Mouse (Mus musculus) spleen, adult 2 months (tissue): ENCODE measurements around the gene Eed.

ENCODE experiments used
- CTCF ChIP-seq: fragments of 200-500 bp; IDR thresholded peaks from 2 replicates; pipeline ENCODE4 v1.5.1; 2011; ENCODE audit warnings: mild to moderate bottlenecking, inconsistent platforms; ENCODE audit not compliant: insufficient read depth, insufficient read length, insufficient replicate concordance; ENCODE audit errors: extremely low read depth
- POLR2A ChIP-seq: fragments of 200-500 bp; IDR thresholded peaks from 2 replicates; pipeline ENCODE4 v1.6.1; 2011; ENCODE audit warnings: low read depth, low read length, inconsistent platforms

DNA sequence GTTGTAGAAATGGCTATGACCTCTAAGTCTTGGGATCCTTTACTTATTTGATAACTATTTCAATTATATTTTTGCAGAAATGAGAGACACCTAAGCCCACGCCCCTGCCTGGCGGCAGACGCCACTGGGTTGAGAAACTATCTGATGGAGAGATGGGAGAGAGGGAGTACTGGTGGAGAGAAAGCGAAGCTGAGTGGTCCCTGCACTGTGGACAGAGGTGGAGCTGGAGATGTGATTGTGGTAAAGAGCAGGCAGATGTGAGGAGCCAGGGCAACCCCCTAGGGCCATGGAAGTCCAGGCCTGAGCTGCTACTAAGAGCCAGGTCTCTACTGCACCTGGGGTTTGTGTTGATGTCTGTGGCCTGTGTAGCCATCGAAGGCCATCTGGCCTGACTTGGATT, 18.7 kb upstream of the Eed start:
- TF ChIP-seq CTCF (no peak), POLR2A (no peak)
